Mouse (Mus musculus) mouse trophoblast stem cell (cell line): Measurements from ENCODE around the gene Vps13c.

ENCODE experiments used
- in situ Hi-C, 2 experiments: fragments of 300-500 bp; cut with MseI, MboI; formaldehyde crosslinking; loops; 2 replicates in 1 of 2; 3 replicates in 1 of 2; pipeline ENCODE4 v1.15.1; 2025

Vps13c gene

DNA sequence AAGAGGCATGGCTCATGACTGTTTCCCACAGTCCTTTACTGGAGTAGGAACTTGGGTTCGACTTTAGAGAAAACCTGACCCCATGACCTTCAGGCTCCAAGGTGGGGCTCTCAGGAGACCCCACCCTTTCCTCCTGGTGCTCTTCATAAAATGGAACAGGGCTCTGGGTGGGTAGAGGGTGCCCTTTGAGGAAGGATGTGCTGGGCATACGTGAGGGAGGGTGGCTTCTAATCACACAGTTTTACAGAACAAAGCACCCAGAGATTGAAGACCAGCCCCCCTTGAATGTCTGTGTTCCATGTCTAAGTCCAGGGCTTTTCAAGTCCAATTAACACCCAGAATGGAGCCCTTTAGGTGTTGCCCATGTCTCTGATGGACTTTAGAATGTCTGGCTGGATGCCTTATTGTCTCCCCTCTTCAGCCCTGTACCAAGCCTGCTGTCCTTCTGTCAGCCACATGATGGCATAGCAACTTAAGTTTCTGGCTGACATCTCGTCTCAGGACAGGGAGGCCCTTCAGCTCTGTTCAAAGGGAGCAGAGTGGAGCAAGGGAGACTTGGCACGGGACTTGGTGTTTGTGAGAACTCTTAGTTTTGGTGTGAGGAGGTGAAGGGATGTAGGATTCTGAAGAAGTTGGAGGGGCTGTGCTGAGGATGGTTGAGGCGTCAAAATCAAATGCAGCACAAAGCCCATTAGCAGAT, 176.2 kb downstream of the Vps13c start:
- in situ Hi-C loops = loop anchor here (25.0 kb wide), 2 partner anchors 671 to 696 kb away; no protein-coding TSS in a partner anchor

DNA sequence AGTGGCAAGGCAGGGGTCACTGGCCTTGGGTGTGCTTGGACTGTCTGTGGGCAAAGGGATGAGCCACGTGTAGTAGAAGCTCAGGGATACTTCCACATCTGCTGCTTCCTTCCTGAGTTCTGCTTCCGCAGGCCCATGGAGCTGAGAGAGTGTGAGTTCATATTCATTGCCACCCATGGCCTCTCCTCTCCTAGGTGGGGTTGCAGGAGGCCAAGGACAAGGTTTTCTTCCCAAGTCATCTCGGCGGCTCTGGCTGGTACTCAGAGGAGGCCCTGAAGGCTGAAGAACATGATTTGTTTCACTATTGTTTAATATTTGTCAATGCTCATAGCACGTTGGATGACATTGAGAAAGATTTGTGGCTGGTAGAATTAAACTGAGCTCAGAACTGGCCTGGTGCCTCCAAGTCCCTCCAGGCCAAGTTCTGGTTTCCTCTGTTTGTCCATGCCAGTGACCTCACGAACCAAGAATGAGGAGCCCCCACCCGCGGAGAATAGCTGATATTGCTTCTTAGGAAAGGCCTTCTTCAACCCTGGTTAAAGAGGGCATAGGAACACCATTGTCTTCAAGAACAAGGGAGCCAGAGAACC, 180.7 kb downstream of the Vps13c start:
- in situ Hi-C loops = loop anchor here (25.0 kb wide), 2 partner anchors 666 to 691 kb away; no protein-coding TSS in a partner anchor

DNA sequence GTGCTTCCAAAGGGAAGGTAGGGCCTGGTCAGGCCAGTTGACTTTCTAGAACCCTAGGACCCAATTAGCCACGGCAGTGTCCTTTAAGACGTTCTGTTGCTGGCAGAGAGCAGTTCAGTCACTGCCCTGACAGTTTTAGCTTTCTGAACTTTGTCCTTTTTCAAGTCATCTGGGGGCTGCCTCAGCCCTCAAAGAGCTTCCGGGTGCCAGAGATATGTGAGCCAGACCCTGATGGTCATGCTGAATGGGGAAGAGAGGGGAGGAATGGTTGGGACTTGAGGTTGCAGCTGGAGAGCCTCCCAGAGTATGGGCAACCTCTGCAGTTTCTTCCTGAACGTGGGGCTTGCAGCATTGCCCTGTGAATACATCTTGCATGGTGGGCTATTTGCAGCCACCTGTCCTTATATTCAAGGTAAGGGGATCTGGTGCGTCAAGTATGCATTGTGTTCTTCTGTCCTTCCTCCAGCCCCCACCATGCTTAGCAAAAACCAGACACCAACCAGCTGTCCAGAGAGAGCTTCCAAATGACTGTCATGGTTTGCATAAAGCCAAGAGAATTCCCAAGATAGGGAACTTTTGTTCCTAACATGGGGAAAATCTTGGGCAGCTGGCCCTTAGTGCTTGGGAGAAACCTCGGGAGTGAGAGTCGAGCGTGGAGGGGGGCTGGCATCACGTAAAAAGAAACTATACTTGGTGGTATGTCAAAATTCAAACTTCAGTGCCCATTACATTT, 182.3 kb downstream of the Vps13c start:
- in situ Hi-C loops = loop anchor here (25.0 kb wide), 2 partner anchors 665 to 690 kb away; no protein-coding TSS in a partner anchor

DNA sequence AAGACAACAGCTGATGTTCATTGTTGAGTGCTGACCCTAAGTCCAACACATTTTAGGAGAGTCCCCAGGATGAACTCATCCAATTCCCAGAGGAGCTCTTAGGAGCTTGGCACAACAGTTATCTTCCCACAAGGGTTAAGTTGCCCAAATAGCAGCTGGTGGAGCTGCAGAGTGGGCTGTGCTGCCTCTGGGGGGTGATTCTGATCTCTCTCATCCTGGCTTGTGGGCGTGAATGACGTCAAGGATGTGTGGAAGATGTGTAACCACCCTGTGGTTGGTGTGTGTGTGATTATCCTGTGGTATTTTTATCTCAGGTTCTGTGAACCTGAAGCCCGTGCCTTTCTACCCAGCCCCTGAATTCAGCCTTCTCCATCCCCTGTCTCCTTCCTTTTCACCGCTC, 188.4 kb downstream of the Vps13c start:
- in situ Hi-C loops = no loop called here

DNA sequence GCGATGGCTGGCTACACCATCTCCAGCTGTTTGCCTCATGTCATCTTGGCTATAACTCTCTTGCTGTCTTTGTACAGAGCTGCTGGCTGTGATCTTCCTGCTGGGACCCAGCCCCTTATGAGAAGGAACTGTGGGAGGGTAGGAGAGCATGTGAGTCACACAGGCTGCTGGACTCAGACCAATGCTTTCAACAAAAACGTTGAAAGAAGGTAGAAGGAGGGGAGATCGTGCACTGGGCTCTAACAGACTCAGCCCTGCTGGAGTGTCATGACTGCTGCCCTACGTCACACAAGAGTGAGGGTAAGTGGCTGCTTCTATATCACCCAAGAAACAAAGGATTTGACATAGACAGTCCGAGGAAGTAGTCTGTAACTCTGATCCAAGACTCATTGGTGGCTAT, 193.6 kb downstream of the Vps13c start:
- in situ Hi-C loops = no loop called here
